Mouse (Mus musculus) liver, adult 2 months (tissue): ENCODE results near the gene Ttll5. TPM values are rescaled to one million over a fixed set of nuclear protein-coding genes. Genes with fewer than 3 reads are reported as not detected.

Source experiments
- DNase-seq: peaks from one replicate; pipeline ENCODE4 v3.0.0-alpha.2; 2011; ENCODE audit warnings: low read depth, low spot score; ENCODE audit errors: extremely low read depth
- H3K27ac ChIP-seq: fragments of 200-500 bp; replicated peaks from 2 replicates; pipeline ENCODE4 v1.5.1; 2012; ENCODE audit warnings: low read depth, mild to moderate bottlenecking, control low read depth, inconsistent platforms, low read length; ENCODE audit not compliant: insufficient read depth
- H3K27me3 ChIP-seq: fragments of 200-500 bp; 2 replicates; pipeline ENCODE4 v1.6.1; 2012; ENCODE audit warnings: mild to moderate bottlenecking, moderate library complexity, low read length, inconsistent platforms; ENCODE audit not compliant: control insufficient read depth, insufficient read depth
- H3K36me3 ChIP-seq: fragments of 200-500 bp; 2 replicates; pipeline ENCODE4 v1.6.1; 2012; ENCODE audit warnings: low read length, inconsistent platforms; ENCODE audit not compliant: control insufficient read depth, insufficient read depth
- H3K4me1 ChIP-seq: fragments of 200-500 bp; 2 replicates; pipeline ENCODE4 v1.6.1; 2011; ENCODE audit warnings: low read length; ENCODE audit not compliant: control insufficient read depth, insufficient read depth
- H3K4me3 ChIP-seq: fragments of 200-500 bp; 2 replicates; pipeline ENCODE4 v1.5.1; 2011; ENCODE audit warnings: low read depth, mild to moderate bottlenecking, control low read depth, low read length, moderate library complexity; ENCODE audit not compliant: insufficient read depth
- H3K79me2 ChIP-seq: fragments of 200-500 bp; 2 replicates; pipeline ENCODE4 v1.6.1; 2012; ENCODE audit warnings: inconsistent platforms, mild to moderate bottlenecking, low read length, moderate library complexity; ENCODE audit not compliant: control insufficient read depth, insufficient read depth
- H3K9ac ChIP-seq: fragments of 200-500 bp; 2 replicates; pipeline ENCODE4 v1.6.1; 2012; ENCODE audit warnings: low read depth, mild to moderate bottlenecking, control low read depth, inconsistent platforms, low read length
- CTCF ChIP-seq: fragments of 200-500 bp; IDR thresholded peaks from 2 replicates; pipeline ENCODE4 v1.5.1; 2011; ENCODE audit warnings: low read depth, low read length, control low read depth
- POLR2A ChIP-seq: fragments of 200-500 bp; IDR thresholded peaks from 2 replicates; pipeline ENCODE4 v1.6.1; 2011; ENCODE audit warnings: low read length, control low read depth; ENCODE audit not compliant: insufficient read depth; ENCODE audit errors: extremely low read depth
- WGBS: fragments of 180-500 bp; shearing (Covaris S2); methylation state at CpG from one replicate; pipeline ENCODE4 v1.1.7; 2018; 5-methylcytosine and 5-hydroxymethylcytosine counted together
- polyA plus RNA-seq: library from polyadenylated mRNA; depleted of rRNA; stranded (reverse); fragments of >200 nt; gene quantifications from 2 replicates; pipeline ENCODE4 v1.2.3, GENCODE M21; 2012; rRNA removed
- total RNA-seq: library from RNA; depleted of rRNA; stranded (reverse); fragments of >200 nt; gene quantifications from 2 replicates; pipeline ENCODE4 v1.2.3, GENCODE M21; 2014; rRNA removed

Ttll5 gene
- total and polyA plus RNA-seq, 2 experiments, result 7.6 to 13.1 TPM

DNA sequence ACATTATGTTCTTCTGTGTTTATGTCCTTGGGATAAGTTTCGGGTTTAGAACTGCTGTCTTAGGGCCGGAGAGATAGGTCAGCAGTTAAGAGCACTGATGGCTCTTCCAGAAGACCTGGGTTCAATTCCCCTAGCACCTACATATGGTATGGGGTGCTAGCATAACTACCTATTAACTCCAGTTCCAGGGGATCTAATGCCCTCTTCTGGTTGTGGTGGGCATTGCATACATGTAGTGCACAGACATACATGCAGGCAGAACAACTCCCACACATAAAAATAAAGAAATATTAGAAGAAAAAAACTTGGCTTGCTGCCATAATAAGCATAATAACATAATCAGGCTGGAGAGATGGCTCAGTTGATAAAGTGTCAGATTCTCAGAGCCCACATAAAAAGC is 286.2 kb downstream of the Ttll5 start:
- Histone ChIP-seq H3K9ac (no peak overlapping the region), H3K79me2 (no peaks in the 10 kb centered on the region), H3K4me1 (no peaks in the 10 kb centered on the region), H3K27me3 (no peaks in the 10 kb centered on the region), H3K4me3 (no peak overlapping the region), H3K27ac (no peak overlapping the region), H3K36me3 (no peaks in the 10 kb centered on the region)
- TF ChIP-seq CTCF (no peak), POLR2A (no peak)
- WGBS, result 98% methylated on average over 2 of the region's 2 CpGs
- no peak for DNase-seq

Other genes starting within 250 kb of the Ttll5 start
- gene Jdp2, start 225.6 kb upstream of the Ttll5 start, total RNA-seq, result 1.6 and 1.9 TPM in 2 replicates
- 0.82 and 1.1 TPM in 2 replicates for gene Jdp2, start 225.6 kb upstream of the Ttll5 start, polyA plus RNA-seq
- gene Batf, start 138.0 kb upstream of the Ttll5 start, total RNA-seq, result 0.74 and 1.8 TPM in 2 replicates
- gene Batf, start 138.0 kb upstream of the Ttll5 start, polyA plus RNA-seq, result 0.39 and 0.76 TPM in 2 replicates
- 2.8 and 11.9 TPM in 2 replicates for gene Flvcr2, start 78.1 kb upstream of the Ttll5 start, total RNA-seq
- 2.8 and 4.1 TPM in 2 replicates for gene Flvcr2, start 78.1 kb upstream of the Ttll5 start, polyA plus RNA-seq
- gene Erg28, start 109 bp upstream of the Ttll5 start, total RNA-seq, result 87.0 and 90.1 TPM in 2 replicates
- gene Erg28, start 109 bp upstream of the Ttll5 start, polyA plus RNA-seq, result 127 and 130 TPM in 2 replicates